Mouse (Mus musculus) hindbrain, postnatal 0 days (tissue): Measurements from ENCODE around the gene Smbd1. TPM values are rescaled to one million over a fixed set of nuclear protein-coding genes. Genes with fewer than 3 reads are reported as not detected.

Experiments used
- ATAC-seq: fragments of 200-750 bp; cut with Nextera tagmentation; 2 replicates; pipeline ENCODE4 v1.8.0; 2017; ENCODE audit warnings: mild to moderate bottlenecking, moderate TSS enrichment, moderate library complexity
- DNase-seq: peaks from one replicate; pipeline ENCODE4 v3.0.0-alpha.2; 2015; ENCODE audit warnings: low spot score
- H3K27ac ChIP-seq: fragments of 300-500 bp; sonication (generic); 2 replicates; pipeline ENCODE4 v1.5.1; 2014; ENCODE audit warnings: mild to moderate bottlenecking
- H3K27me3 ChIP-seq: fragments of 300-500 bp; sonication (generic); 2 replicates; pipeline ENCODE4 v1.6.1; 2014; ENCODE audit warnings: low read length, mixed read lengths; ENCODE audit not compliant: insufficient read depth
- H3K36me3 ChIP-seq: fragments of 300-500 bp; sonication (generic); 2 replicates; pipeline ENCODE4 v1.6.1; 2014; ENCODE audit warnings: low read length, mixed read lengths; ENCODE audit not compliant: insufficient read depth
- H3K4me1 ChIP-seq: fragments of 300-500 bp; sonication (generic); 2 replicates; pipeline ENCODE4 v1.6.1; 2014; ENCODE audit warnings: antibody characterized with exemption, low read length, mixed read lengths; ENCODE audit not compliant: insufficient read depth
- H3K4me2 ChIP-seq: fragments of 300-500 bp; sonication (generic); 2 replicates; pipeline ENCODE4 v1.6.1; 2014; ENCODE audit warnings: low read depth, mild to moderate bottlenecking, low read length, moderate library complexity, mixed read lengths
- H3K4me3 ChIP-seq: fragments of 300-500 bp; sonication (generic); 2 replicates; pipeline ENCODE4 v1.5.1; 2014; ENCODE audit warnings: low read length
- H3K9ac ChIP-seq: fragments of 300-500 bp; sonication (generic); replicated peaks from 2 replicates; pipeline ENCODE4 v1.6.1; 2014; ENCODE audit warnings: mild to moderate bottlenecking, low read length, moderate library complexity, mixed read lengths
- H3K9me3 ChIP-seq: fragments of 300-500 bp; sonication (generic); 2 replicates; pipeline ENCODE4 v1.6.1; 2016; ENCODE audit warnings: low read length, mixed read lengths
- CTCF ChIP-seq: IDR thresholded peaks from 2 replicates; pipeline ENCODE4 v1.5.1; 2016; ENCODE audit warnings: antibody characterized with exemption, control low read depth, low read depth
- WGBS: fragments of 180-500 bp; shearing (Covaris S2); extraction: QIAGEN DNeasy Blood & Tissue Kit; methylation state at CpG from one replicate; pipeline ENCODE4 v1.1.7; 2014; 5-methylcytosine and 5-hydroxymethylcytosine counted together
- polyA plus RNA-seq: library from polyadenylated mRNA; unstranded; fragments of >200 nt; fragmentation: Nextera tagmentation; extraction: Ambion mirVana; gene quantifications from 2 replicates; pipeline ENCODE4 v1.2.1, GENCODE M21; 2015
- total RNA-seq: library from RNA; depleted of rRNA; stranded (reverse); fragments of >200 nt; gene quantifications from 2 replicates; pipeline ENCODE4 v1.2.3, GENCODE M21; 2014

Smbd1 gene
- total and polyA plus RNA-seq, 2 experiments from 2014 or later: not detected

DNA sequence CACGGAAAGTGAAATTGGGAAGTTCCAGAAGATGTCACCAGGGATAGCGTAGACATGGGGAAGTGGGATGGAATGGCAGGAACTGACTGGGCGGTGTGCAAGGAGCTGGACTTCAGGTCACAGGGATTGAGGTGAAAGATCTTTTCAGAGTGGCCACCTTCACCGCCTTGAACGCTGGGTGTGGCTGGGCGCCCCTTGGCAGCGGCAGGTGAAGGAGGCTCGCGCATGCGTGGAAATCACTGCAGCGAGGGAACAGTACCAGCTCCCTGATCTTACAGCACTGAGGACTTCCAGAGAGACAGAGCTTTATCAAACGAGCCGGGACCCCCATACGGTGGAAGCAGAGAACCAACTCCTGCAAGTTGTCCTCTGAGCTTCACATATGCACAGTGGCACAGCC, 4.3 kb upstream of the Smbd1 start:
- 25% methylated on average over 14 of the region's 14 CpGs for WGBS
- 0 out of 2 replicates have a peak, but pooled peaks have one; percentile 25 for ATAC-seq

DNA sequence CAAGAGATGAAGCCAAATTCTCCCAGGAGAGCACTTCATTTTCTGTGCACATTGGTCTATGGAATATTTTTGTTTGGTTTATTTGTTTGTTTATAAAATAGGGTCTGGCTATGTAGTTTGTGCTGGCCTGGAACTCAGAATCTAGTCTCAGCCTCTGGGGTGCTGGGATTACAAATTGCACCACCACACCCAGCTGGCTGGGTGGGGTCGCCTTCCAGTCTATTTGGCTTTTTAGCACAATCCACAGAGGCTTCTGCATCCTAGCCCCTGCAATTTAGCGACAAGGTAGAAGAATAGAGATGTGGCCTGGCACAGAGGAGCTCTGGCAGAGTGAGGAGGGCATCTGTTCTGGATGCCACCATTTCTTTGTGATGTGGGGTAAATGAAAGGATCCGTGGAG, 3.5 kb upstream of the Smbd1 start:
- DNase-seq (no peak), ATAC-seq (no peak)
- no peak for TF ChIP-seq CTCF
- Histone ChIP-seq H3K9me3 (no peaks in the 10 kb centered on the region), H3K27ac (no peak overlapping the region), H3K4me3 (no peak overlapping the region), H3K27me3 (no peaks in the 10 kb centered on the region), H3K36me3 (no peaks in the 10 kb centered on the region), H3K4me1 (0 out of 2 replicates have a peak, but pooled peaks cover 3% of the 10 kb centered on the region), H3K9ac (no peak overlapping the region), H3K4me2 (no peak overlapping the region)
- 54% methylated on average over 3 of the region's 3 CpGs for WGBS

More for the DNA sequence above, 4.3 kb upstream of the Smbd1 start:
- H3K27ac ChIP-seq: no peak overlapping the region
- peak; percentile 59 for DNase-seq
- H3K36me3 ChIP-seq: no peaks in the 10 kb centered on the region
- no peaks in the 10 kb centered on the region for H3K27me3 ChIP-seq
- 0 out of 2 replicates have a peak overlapping the region, but pooled peaks have one; percentile 13 for H3K9ac ChIP-seq
- TF ChIP-seq CTCF: no peak
- H3K4me3 ChIP-seq: peak overlapping the region; percentile 31
- H3K9me3 ChIP-seq: no peaks in the 10 kb centered on the region
- peak overlapping the region; percentile 57 for H3K4me2 ChIP-seq
- H3K4me1 ChIP-seq: 0 out of 2 replicates have a peak, but pooled peaks cover 3% of the 10 kb centered on the region

DNA sequence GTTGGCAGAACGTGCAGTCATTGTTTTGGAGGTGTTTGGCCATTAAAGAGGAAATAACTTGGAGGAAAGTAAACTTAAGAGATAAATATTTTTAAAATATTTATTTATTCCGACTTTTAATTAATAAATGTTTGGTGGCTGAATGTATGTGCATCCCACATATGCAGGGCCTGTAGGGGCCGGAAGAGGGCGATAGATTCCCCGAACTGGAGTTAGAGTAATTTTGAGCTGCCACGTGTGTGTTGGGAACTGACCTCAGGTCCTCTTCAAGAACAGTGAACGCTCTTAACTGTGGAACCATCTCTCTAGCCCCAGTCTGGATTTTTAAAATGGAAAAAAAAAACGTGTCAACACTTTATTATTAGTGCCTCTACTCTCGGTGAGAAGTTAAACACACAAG, 3.1 kb upstream of the Smbd1 start:
- H3K36me3 ChIP-seq: no peaks in the 10 kb centered on the region
- no peak for ATAC-seq
- no peak overlapping the region for H3K9ac ChIP-seq
- no peaks in the 10 kb centered on the region for H3K27me3 ChIP-seq
- no peak for DNase-seq
- no peaks in the 10 kb centered on the region for H3K9me3 ChIP-seq
- H3K4me1 ChIP-seq: 0 out of 2 replicates have a peak, but pooled peaks cover 3% of the 10 kb centered on the region
- H3K27ac ChIP-seq: no peak overlapping the region
- peak overlapping the region; percentile 35; the same call in 1 of the 2 replicates for H3K4me2 ChIP-seq
- no peak overlapping the region for H3K4me3 ChIP-seq
- no peak for TF ChIP-seq CTCF
- 49% methylated on average over 9 of the region's 9 CpGs for WGBS

DNA sequence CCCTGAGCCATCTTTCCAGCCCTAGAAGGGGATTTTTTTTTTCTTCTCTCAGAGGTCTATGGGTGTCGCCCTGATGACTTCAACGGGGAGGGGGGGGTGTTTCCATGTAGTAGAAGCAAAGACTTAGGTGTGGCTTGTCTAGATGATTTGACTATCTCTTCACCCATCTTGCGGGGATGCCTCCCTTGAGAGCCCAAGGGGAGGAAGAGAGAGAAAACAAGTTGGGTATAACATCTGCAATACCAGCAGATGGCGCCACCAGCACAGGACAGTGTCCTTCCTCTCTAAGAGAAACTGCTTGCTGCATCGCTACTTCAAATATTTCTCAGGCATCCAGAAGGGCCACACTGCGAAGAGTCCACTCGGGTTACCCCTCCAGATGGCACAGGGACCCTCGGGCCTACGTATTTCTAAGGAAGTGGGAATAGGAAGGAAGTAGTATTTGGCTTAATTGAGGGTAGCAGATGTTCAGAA, 2.6 kb upstream of the Smbd1 start:
- peak; percentile 70 for ATAC-seq
- Histone ChIP-seq H3K4me1 (0 out of 2 replicates have a peak, but pooled peaks cover 3% of the 10 kb centered on the region), H3K4me3 (no peak overlapping the region), H3K27ac (no peak overlapping the region), H3K9me3 (no peaks in the 10 kb centered on the region), H3K4me2 (peak overlapping the region; percentile 35; the same call in 1 of the 2 replicates), H3K27me3 (no peaks in the 10 kb centered on the region), H3K9ac (no peak overlapping the region), H3K36me3 (no peaks in the 10 kb centered on the region)
- peak; percentile 92 for DNase-seq
- peak; percentile 92 for TF ChIP-seq CTCF
- WGBS: 1% methylated on average over 9 of the region's 9 CpGs

DNA sequence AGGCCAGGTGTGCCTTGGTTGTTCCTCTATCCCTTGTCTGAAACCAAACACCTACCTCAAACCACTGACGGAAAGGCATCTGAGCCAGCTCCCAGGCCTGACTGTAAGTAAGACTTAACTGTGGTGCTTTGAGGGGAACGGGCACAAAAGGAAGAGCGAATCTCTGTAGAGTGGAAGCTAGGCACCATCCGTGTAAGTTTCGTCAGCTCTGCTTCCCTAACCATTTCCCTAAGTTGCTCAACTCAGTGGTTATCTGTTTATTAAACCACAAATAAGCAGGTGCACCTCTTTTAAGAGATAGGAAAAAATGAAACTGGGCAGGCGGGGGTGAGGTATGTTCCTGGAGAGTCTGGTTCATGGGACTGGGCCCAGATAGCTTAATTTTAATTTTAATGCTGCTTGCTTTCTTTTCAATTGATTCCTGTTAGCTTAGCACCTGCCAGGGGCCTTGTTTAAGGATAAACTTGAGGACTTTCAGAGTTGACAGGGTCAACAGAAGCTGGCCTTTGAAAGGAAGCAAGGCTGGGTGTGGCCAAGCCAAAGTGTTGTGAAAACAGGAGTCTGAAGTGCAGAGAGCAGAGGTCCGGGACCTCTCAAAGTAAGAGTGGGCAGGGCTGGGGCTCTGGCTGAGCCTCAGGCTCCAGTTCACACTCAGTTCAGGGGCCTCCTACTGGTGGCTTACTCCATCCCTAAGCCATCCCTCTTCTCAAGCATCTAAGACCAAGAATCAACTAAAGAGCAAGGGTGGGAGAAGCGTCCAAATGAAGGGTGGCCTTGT, 2.7 kb downstream of the Smbd1 start:
- no peaks in the 10 kb centered on the region for H3K27me3 ChIP-seq
- H3K4me1 ChIP-seq: peaks cover 3% of the 10 kb centered on the region
- H3K4me3 ChIP-seq: no peak overlapping the region
- TF ChIP-seq CTCF: no peak
- H3K9ac ChIP-seq: no peak overlapping the region
- H3K27ac ChIP-seq: no peak overlapping the region
- no peak overlapping the region for H3K4me2 ChIP-seq
- WGBS: 64% methylated on average over 8 of the region's 8 CpGs
- H3K36me3 ChIP-seq: no peaks in the 10 kb centered on the region
- DNase-seq (no peak), ATAC-seq (no peak)
- H3K9me3 ChIP-seq: no peaks in the 10 kb centered on the region

DNA sequence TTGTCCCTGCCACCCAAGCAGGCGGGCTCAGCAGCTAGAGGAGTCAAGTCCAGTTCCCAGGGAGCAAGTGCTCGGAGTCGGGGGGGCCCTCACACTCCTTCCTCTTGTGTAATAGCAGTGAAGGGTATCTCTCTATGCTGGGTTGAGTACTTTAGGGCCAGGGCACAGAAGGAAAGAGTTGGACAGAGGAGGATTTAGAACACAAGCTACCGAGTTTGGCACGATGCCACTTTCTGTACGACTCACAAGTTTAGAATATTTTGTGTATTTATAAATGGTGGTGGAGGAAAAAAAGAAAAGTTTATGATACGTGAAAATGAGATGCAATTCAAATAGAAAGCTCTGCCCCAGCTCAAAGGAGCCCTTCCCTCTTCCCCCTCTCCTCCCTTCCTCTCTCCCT, 5.1 kb downstream of the Smbd1 start:
- Histone ChIP-seq H3K27me3 (no peaks in the 10 kb centered on the region), H3K36me3 (no peaks in the 10 kb centered on the region), H3K9me3 (no peaks in the 10 kb centered on the region), H3K27ac (no peak overlapping the region), H3K9ac (no peak overlapping the region), H3K4me2 (no peak overlapping the region), H3K4me3 (no peak overlapping the region), H3K4me1 (peaks cover 3% of the 10 kb centered on the region)
- DNase-seq: no peak
- ATAC-seq: no peak
- no peak for TF ChIP-seq CTCF
- 78% methylated on average over 7 of the region's 7 CpGs for WGBS

DNA sequence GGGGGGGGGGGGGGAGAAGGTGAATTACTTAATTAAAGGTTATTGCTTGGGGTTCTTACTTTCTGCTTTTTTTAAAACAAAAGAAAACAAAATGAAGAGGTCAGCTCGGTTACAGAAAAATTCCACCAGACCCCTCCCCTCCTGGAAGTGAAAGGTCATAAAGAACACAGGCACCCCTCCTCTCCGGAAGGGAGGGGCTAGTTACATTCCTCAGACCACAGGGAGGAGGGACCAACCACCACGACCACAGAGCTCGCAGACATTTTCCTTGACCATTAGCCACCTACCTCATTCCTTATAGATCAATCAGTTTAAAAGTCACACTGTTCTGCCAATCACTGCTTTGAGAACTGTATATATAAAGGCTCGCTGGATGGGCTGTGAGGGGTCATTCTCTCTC, 6.4 kb downstream of the Smbd1 start:
- ATAC-seq: no peak
- 57% methylated on average over 5 of the region's 5 CpGs for WGBS
- no peak overlapping the region for H3K4me3 ChIP-seq

More for the DNA sequence above, 6.4 kb downstream of the Smbd1 start:
- H3K4me2 ChIP-seq: no peak overlapping the region
- H3K27me3 ChIP-seq: no peaks in the 10 kb centered on the region
- no peak for TF ChIP-seq CTCF
- no peak overlapping the region for H3K27ac ChIP-seq
- H3K9me3 ChIP-seq: no peaks in the 10 kb centered on the region
- H3K9ac ChIP-seq: no peak overlapping the region
- H3K36me3 ChIP-seq: no peaks in the 10 kb centered on the region
- no peak for DNase-seq
- H3K4me1 ChIP-seq: peaks cover 3% of the 10 kb centered on the region
